Mouse (Mus musculus) cerebellum, adult 2 months (tissue): ENCODE measurements around the gene Slc15a1. TPM values are rescaled to one million over a fixed set of nuclear protein-coding genes. Genes with fewer than 3 reads are reported as not detected.
"Not testable (repeated sequence)": the region's sequence is repeated elsewhere in the genome, so short reads cannot be mapped to it uniquely, and the experiment has no call there.

Source experiments
- DNase-seq, 2 experiments: peaks; one replicate each; pipeline ENCODE4 v3.0.0; 2021
- H3K27ac ChIP-seq: fragments of 200-500 bp; 2 replicates; pipeline ENCODE4 v1.5.1; 2012; ENCODE audit warnings: low read length, control low read depth, inconsistent platforms; ENCODE audit not compliant: insufficient read depth
- H3K27me3 ChIP-seq: fragments of 200-500 bp; 2 replicates; pipeline ENCODE4 v1.6.1; 2012; ENCODE audit warnings: inconsistent platforms, mild to moderate bottlenecking, low read length, moderate library complexity; ENCODE audit not compliant: control insufficient read depth, insufficient read depth
- H3K4me1 ChIP-seq: fragments of 200-500 bp; 2 replicates; pipeline ENCODE4 v1.6.1; 2011; ENCODE audit warnings: low read length; ENCODE audit not compliant: control insufficient read depth, insufficient read depth
- H3K4me3 ChIP-seq: fragments of 200-500 bp; replicated peaks from 2 replicates; pipeline ENCODE3; 2011; ENCODE audit warnings: mild to moderate bottlenecking, low read depth, low read length, control low read depth; ENCODE audit not compliant: insufficient read depth
- CTCF ChIP-seq: fragments of 200-500 bp; IDR thresholded peaks from 2 replicates; pipeline ENCODE4 v1.5.1; 2011; ENCODE audit warnings: low read depth, mild to moderate bottlenecking, control low read depth, low read length, moderate library complexity, borderline replicate concordance; ENCODE audit not compliant: insufficient read depth
- POLR2A ChIP-seq: fragments of 200-500 bp; IDR thresholded peaks from 2 replicates; pipeline ENCODE4 v1.6.1; 2011; ENCODE audit warnings: low read length, control low read depth, borderline replicate concordance; ENCODE audit not compliant: insufficient read depth
- WGBS: fragments of 180-500 bp; shearing (Covaris S2); methylation state at CpG from one replicate; pipeline ENCODE4 v1.1.7; 2018; 5-methylcytosine and 5-hydroxymethylcytosine counted together
- polyA plus RNA-seq: library from polyadenylated mRNA; depleted of rRNA; stranded (reverse); fragments of >200 nt; gene quantifications from 2 replicates; pipeline ENCODE4 v1.2.3, GENCODE M21; 2012

The Slc15a1 gene
- polyA plus RNA-seq, 1 experiment: not detected

DNA sequence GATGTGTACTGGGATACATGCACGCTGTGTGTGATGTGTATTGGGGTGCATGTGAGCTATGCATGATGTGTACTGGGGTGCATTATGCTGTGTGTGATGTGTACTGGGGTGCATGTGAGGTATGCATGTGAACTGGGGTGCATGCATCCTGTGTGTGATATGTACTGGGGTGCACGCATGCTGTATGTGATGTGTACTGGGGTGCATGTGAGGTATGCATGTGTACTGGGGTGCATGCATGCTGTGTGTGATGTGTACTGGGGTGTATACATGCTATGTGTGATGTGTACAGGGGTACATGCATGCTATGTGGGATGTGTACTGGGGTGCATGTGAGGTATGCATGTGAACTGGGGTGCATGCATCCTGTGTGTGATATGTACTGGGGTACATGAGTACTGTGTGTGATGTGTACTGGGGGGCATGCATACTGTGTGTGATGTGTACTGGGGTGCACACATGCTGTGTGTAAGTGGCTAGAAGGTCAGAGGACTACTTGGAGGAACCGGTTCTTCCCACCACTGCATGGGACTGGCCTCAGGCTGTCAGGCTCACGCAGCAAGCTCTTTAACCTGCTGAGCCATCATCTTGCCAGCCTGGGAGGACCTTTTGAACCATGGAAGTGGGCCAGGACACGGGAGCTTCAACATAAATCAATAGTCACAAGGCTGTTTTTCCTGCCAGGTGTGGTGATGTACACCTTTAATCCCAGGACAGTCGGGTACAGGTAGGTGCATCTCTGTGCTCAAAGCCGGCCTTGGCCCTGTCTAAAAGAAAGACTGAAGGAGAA lies 79.9 kb downstream of the Slc15a1 start:
- Histone ChIP-seq H3K4me3 (no peak overlapping the region), H3K27ac (no peak overlapping the region), H3K27me3 (no peaks in the 10 kb centered on the region), H3K4me1 (no peaks in the 10 kb centered on the region)
- no peak for TF ChIP-seq POLR2A
- no peak for TF ChIP-seq CTCF
- 73% methylated on average over 7 of the region's 7 CpGs for WGBS
- no peak for DNase-seq

DNA sequence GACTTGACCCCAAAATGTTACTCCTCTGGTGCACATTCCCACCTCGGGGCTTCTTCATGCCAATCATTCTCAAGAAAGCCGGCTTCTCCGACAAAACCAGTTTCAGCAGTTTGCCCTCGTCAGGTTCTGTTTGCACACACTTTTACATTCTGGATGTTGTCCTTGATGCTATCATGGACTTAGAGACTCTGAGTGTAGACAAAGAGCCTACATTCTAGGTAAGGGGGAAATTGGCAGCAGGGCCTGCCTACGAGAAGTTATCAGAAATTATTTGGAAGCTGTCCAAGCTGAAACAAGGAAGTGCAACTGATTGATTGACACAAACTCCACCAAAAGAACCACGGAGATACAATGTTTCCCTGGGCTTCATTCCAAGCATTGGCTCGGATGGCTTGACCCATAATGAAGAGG lies 81.7 kb downstream of the Slc15a1 start:
- Histone ChIP-seq H3K27ac (no peak overlapping the region), H3K27me3 (no peaks in the 10 kb centered on the region), H3K4me3 (no peak overlapping the region), H3K4me1 (no peaks in the 10 kb centered on the region)
- WGBS: 37% methylated on average over 7 of the region's 7 CpGs
- no peak for TF ChIP-seq POLR2A
- no peak for TF ChIP-seq CTCF
- DNase-seq: no peak

DNA sequence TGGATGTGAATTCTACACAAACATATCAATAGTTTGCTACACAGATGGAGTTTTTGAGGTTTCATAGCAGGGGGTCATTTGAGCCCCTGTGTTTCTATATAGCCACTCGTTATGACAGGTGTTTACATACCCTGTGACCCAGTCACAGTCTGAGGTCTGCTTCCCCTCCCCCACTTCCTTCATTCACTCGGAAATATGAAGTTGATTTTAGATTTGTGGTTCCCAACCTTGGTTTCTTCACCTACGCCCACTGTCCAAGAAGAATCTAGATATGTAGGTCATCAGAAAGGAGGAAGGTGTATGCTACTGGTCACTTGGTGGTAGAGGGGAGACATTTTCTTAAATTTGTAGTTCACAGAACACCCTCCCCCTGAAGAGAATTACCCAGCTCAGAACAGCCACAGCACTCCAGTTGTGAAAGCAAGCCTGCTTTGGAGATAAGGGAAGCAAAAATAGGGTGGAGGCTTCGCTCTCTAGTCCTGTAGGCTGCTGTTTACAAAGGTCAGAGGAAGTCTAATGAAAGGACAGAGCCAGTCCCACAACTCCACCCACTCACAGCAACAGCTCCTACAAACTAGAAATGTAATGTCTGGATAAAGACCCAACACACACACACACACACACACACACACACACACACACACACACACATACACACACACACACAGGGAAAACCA lies 82.2 kb downstream of the Slc15a1 start:
- Histone ChIP-seq H3K4me3 (no peak overlapping the region), H3K4me1 (no peaks in the 10 kb centered on the region), H3K27me3 (no peaks in the 10 kb centered on the region), H3K27ac (no peak overlapping the region)
- TF ChIP-seq POLR2A: no peak
- no peak for TF ChIP-seq CTCF
- 71% methylated on average over 4 of the region's 4 CpGs for WGBS
- no peak for DNase-seq

DNA sequence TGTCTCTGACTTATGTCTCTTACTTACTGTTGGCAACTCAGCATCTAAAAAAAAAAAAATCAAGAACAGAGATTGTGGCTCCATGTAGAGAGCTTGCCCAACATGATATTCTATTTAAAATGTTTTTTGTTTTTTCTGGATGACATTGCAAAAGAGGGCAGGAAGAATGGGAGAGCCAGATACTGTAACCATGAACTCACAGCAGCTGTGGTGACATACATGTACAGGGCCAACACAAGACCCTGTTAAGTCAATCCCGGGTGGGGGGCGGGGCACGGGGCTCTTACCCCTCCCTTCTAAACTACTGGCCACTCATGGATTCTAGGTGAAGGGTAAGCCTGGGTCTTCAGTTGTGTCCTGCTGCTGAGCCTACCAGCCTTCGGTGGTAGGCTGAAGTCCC lies 83.1 kb downstream of the Slc15a1 start:
- Histone ChIP-seq H3K27me3 (no peaks in the 10 kb centered on the region), H3K27ac (no peak overlapping the region), H3K4me3 (no peak overlapping the region), H3K4me1 (no peaks in the 10 kb centered on the region)
- no peak for DNase-seq
- TF ChIP-seq CTCF (no peak), POLR2A (no peak)
- WGBS: 95% methylated on average over 4 of the region's 4 CpGs

DNA sequence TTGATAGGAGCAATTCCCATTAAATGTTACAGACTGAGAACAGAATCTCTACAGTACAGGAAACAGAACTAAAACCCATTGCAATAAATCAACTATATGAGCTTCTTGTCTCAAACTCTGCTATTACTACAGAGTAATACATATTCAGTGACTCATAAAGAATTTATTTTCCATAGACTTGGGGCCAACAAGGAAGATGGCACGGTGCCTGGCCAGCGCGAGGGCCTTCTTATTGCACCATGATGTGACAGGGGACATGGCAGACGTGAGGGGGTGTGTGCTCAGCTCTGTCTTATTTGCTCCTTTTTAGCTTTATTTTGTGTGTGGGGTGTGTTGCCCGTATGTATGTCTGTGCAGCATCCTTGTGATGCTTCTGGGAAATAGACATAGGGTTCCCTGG lies 87.5 kb downstream of the Slc15a1 start:
- no peak for DNase-seq
- 37% methylated on average over 5 of the region's 5 CpGs for WGBS
- Histone ChIP-seq H3K27ac (no peak overlapping the region), H3K4me3 (no peak overlapping the region), H3K4me1 (no peaks in the 10 kb centered on the region), H3K27me3 (no peaks in the 10 kb centered on the region)
- TF ChIP-seq CTCF (no peak), POLR2A (no peak)

DNA sequence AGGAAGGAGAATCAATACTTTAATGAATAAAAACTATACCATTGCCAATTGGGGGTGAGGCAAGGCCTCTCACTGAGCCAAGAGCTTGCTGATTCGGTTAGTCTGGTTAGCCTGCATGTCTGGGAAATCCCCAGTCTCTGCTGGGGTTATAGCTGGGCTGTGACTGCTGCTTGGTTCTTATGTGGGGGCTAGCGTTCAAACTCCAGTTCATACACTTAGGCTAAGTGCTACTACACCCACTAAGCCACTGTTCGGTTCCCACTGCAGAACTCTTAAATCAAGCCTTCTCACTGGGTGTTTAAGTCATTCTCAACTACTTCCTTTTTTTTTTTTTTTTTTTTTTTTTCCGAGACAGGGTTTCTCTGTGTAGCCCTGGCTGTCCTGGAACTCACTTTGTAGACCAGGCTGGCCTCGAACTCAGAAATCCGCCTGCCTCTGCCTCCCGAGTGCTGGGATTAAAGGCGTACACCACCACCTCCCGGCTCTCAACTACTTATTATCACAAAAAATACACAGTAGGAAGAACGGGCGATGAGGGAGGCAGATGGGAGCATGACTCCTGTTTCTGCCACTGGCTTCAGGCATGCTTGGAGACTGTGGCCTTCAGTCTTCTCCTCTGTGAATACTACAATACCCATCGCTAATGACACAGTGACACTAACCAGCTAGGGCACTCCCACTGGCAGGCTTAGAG lies 88.3 kb downstream of the Slc15a1 start:
- WGBS: 83% methylated on average over 12 of the region's 12 CpGs
- H3K27me3 ChIP-seq: no peaks in the 10 kb centered on the region
- no peak overlapping the region for H3K27ac ChIP-seq
- no peak for TF ChIP-seq POLR2A
- TF ChIP-seq CTCF: no peak
- H3K4me1 ChIP-seq: no peaks in the 10 kb centered on the region
- no peak for DNase-seq
- no peak overlapping the region for H3K4me3 ChIP-seq

DNA sequence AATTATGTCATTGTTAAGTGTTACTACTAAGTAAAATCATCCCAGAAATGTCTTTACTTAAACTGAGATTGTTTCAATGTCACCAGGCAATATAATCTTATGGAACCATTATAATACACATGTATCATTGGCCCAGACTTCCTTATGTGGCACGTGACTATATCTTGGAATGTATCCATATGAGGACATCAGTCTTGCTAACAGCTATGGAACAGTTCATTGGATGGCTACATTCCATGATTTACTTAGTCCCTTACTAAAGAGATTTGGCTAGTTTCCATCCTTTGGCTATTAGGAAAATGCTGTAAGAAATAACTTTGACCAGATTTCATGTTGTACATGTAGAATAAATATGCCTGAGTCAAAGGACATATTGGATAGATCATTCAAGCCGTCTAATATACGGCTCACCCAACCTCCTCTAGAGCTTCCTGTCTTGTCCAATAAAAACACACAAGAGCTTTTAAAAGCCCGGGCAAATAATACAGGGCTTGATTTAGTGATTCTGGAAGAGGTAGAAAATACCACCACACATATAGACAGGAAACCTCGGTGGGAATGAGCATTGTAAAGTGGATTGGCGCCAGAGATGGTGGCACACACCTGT lies 90.3 kb downstream of the Slc15a1 start:
- no peaks in the 10 kb centered on the region for H3K27me3 ChIP-seq
- no peak overlapping the region for H3K4me3 ChIP-seq
- no peaks in the 10 kb centered on the region for H3K4me1 ChIP-seq
- TF ChIP-seq POLR2A (no peak), CTCF (no peak)
- H3K27ac ChIP-seq: no peak overlapping the region
- 78% methylated on average over 6 of the region's 6 CpGs for WGBS
- DNase-seq: no peak

DNA sequence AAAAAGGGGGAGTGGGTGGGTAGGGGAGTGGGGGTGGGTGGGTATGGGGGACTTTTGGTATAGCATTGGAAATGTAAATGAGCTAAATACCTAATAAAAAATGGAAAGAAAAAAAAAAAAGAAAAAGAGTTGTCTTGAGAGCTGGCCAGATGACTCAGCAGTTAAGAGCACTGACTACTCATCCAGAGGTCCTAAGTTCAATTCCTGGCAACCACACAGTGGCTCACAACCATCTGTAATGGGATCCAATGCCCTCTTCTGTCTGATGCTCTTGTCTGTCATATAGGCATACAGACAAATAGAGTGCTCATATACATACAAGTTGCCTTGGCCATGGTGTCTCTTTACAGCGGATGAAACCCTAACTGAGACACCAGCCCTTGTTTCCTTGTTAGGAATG lies 91.3 kb downstream of the Slc15a1 start:
- not testable (repeated sequence) for H3K27ac ChIP-seq, H3K4me1 ChIP-seq, DNase-seq, H3K27me3 ChIP-seq, H3K4me3 ChIP-seq
- WGBS: 95% methylated on average over 1 of the region's 1 CpGs
